Mouse (Mus musculus): Measurements from ENCODE around the gene Il31ra. TPM values are rescaled to one million over a fixed set of nuclear protein-coding genes. Genes with fewer than 3 reads are reported as not detected.

Il31ra gene
- polyA plus RNA-seq, 1 experiment from 2014 or later: 0.43 TPM

DNA sequence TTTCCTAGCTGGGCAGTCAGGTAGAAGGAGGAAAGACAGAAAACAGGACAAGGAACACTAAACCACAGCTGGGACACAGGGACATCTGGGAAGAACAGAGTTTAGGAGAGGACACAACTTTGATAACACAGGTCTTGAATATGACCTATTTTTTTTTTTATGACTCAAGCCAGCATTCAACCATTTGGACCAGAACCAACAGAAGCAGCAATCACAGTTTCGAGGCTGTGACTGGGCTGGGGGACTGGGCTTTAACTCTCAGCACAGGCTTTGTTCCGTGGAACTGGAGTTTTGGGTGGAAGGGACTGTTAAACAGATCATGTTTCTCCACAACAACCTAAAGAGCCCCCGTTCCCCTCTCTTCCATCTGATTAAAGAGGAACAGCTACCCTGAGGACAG is 53.5 kb downstream of the Il31ra start:
- Histone ChIP-seq H3K4me3 (replicated peaks; ENCODE audit: low read length) (no peak overlapping the region), H3K4me1 (replicated peaks; ENCODE audit: control insufficient read depth, insufficient read depth, low read length) (no peaks in the 10 kb centered on the region), H3K4me2 (ENCODE audit: low read length) (no peak overlapping the region), H3K9me3 (ENCODE audit: control insufficient read depth, low read length) (no peaks in the 10 kb centered on the region), H3K9ac (replicated peaks; ENCODE audit: low read depth, low read length) (no peak overlapping the region), H3K27me3 (replicated peaks; ENCODE audit: control insufficient read depth, insufficient read depth, low read length) (no peaks in the 10 kb centered on the region), H3K36me3 (ENCODE audit: control insufficient read depth, insufficient read depth) (no peaks in the 10 kb centered on the region), H3K27ac (ENCODE audit: low read length) (no peak overlapping the region)
- WGBS: 72% methylated on average over 3 of the region's 3 CpGs
- no peak for ATAC-seq

DNA sequence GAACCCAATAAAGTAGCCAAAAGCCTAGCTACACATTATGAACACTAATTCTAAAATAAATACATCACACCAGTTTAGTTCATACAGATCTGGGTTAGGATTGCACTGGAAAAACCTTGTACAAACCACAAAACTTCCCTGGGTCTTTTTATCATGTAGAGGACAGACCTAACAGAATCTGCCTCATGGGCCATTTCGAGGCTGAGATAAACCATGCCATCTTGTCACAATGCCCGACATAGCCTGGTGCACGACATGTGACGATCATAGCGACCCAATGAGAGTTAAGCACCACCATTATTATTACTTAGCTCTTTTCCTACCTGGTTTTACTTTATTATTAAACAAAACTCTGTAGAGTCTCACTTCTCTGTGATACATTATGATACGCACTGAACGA is 57.1 kb downstream of the Il31ra start:
- whole genome bisulfite sequencing: 93% methylated on average over 7 of the region's 7 CpGs

DNA sequence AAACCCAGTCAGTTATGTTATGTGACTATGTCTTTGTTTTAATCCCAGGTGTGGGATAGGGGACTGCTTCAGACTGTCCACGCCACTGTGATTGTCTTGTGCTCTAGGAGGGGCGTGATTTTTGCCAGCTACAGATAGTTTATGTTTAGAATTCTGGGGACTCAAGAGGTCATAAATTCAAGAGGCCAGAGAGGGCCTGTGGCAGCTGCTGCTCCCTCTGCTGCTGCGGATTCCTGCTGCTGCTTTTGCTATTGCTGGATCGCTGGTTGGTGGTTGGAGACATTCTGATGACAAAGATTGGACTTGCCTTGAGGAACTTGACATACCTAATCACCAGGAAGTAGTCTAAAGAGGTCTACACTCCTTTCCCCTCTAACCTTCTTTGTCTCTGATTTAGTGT is 57.5 kb downstream of the Il31ra start:
- Histone ChIP-seq H3K4me1 (replicated peaks; ENCODE audit: control insufficient read depth, insufficient read depth, low read length) (no peaks in the 10 kb centered on the region), H3K27ac (ENCODE audit: low read length) (no peak overlapping the region), H3K27me3 (replicated peaks; ENCODE audit: control insufficient read depth, insufficient read depth, low read length) (no peaks in the 10 kb centered on the region), H3K9ac (replicated peaks; ENCODE audit: low read depth, low read length) (no peak overlapping the region), H3K9me3 (ENCODE audit: control insufficient read depth, low read length) (no peaks in the 10 kb centered on the region), H3K4me3 (replicated peaks; ENCODE audit: low read length) (no peak overlapping the region), H3K36me3 (ENCODE audit: control insufficient read depth, insufficient read depth) (no peaks in the 10 kb centered on the region), H3K4me2 (ENCODE audit: low read length) (no peak overlapping the region)
- ATAC-seq: no peak
- WGBS: 86% methylated on average over 4 of the region's 4 CpGs

More for the DNA sequence above, 57.1 kb downstream of the Il31ra start:
- Histone ChIP-seq H3K36me3 (ENCODE audit: control insufficient read depth, insufficient read depth) (no peaks in the 10 kb centered on the region), H3K4me3 (replicated peaks; ENCODE audit: low read length) (no peak overlapping the region), H3K9me3 (ENCODE audit: control insufficient read depth, low read length) (no peaks in the 10 kb centered on the region), H3K4me2 (ENCODE audit: low read length) (no peak overlapping the region), H3K27ac (ENCODE audit: low read length) (no peak overlapping the region), H3K4me1 (replicated peaks; ENCODE audit: control insufficient read depth, insufficient read depth, low read length) (no peaks in the 10 kb centered on the region), H3K27me3 (replicated peaks; ENCODE audit: control insufficient read depth, insufficient read depth, low read length) (no peaks in the 10 kb centered on the region), H3K9ac (replicated peaks; ENCODE audit: low read depth, low read length) (no peak overlapping the region)
- no peak for ATAC-seq

DNA sequence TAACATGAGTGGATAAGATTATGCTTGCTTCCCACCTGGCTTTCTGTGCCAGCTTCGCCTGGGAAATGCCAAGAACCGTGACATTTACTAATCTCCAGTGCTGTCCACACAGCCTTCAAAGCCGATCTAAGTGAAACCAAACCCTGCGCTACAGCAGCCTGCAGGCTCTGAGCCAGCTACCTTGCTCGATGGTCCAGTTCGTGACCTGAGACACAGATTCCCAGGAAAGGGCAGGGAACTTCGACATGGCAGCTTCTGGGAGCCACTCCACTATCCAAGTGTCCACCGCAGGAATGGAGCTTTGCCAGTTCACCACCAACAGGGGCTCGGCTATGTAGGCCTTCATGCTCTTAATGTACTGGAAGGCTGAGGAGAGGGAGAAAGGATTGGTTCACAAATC is 60.6 kb downstream of the Il31ra start:
- Histone ChIP-seq H3K27me3 (replicated peaks; ENCODE audit: control insufficient read depth, insufficient read depth, low read length) (no peaks in the 10 kb centered on the region), H3K4me2 (ENCODE audit: low read length) (no peak overlapping the region), H3K9ac (replicated peaks; ENCODE audit: low read depth, low read length) (no peak overlapping the region), H3K36me3 (ENCODE audit: control insufficient read depth, insufficient read depth) (no peaks in the 10 kb centered on the region), H3K4me1 (replicated peaks; ENCODE audit: control insufficient read depth, insufficient read depth, low read length) (no peaks in the 10 kb centered on the region), H3K9me3 (ENCODE audit: control insufficient read depth, low read length) (no peaks in the 10 kb centered on the region), H3K4me3 (replicated peaks; ENCODE audit: low read length) (no peak overlapping the region), H3K27ac (ENCODE audit: low read length) (no peak overlapping the region)
- WGBS: 78% methylated on average over 9 of the region's 9 CpGs
- no peak for ATAC-seq

DNA sequence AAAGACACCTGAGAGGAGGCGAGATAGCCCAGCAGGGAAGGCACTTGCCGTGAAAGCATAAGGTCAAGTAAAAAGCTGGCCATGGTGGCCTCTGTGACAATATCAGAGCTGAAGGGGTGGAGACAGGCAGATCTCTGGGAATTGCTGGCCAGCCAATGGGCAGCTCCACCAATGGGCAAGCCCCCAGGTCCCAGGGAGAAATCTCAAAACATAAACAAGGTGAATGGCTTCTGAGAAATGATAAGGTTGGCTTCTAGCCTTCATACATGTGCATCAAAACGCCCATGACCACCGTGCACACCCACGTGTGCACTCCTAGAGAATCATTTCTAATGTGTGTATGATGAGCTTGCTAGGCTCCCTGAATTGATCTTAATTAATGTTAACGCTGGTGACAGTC is 61.9 kb downstream of the Il31ra start:
- H3K4me1 ChIP-seq (replicated peaks; ENCODE audit: control insufficient read depth, insufficient read depth, low read length): no peaks in the 10 kb centered on the region
- H3K9me3 ChIP-seq (ENCODE audit: control insufficient read depth, low read length): no peaks in the 10 kb centered on the region
- no peak overlapping the region for H3K4me2 ChIP-seq (ENCODE audit: low read length)
- no peak overlapping the region for H3K4me3 ChIP-seq (replicated peaks; ENCODE audit: low read length)
- no peaks in the 10 kb centered on the region for H3K27me3 ChIP-seq (replicated peaks; ENCODE audit: control insufficient read depth, insufficient read depth, low read length)
- no peaks in the 10 kb centered on the region for H3K36me3 ChIP-seq (ENCODE audit: control insufficient read depth, insufficient read depth)
- H3K27ac ChIP-seq (ENCODE audit: low read length): no peak overlapping the region
- H3K9ac ChIP-seq (replicated peaks; ENCODE audit: low read depth, low read length): no peak overlapping the region
- 86% methylated on average over 6 of the region's 6 CpGs for WGBS
- ATAC-seq: no peak

DNA sequence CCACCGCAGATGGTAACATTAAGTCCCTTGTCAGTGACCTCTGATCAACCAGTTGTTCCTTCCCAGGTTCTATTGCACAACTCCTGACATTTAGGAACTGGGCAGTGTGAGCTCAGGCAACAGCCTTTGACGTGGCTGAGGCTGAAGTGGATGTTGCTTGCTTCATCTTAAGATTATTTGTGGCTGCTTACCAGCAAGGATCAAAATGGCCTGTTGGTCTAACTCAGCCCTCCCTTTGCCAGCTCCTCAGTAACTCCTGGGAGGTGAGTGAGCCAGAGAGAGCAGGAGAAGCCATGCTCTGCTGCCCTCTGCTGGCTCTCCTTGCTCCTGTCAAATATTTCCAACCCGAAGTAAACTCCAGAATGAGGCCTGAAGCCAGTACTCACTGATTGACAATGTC is 64.3 kb downstream of the Il31ra start:
- Histone ChIP-seq H3K27me3 (replicated peaks; ENCODE audit: control insufficient read depth, insufficient read depth, low read length) (no peaks in the 10 kb centered on the region), H3K4me1 (replicated peaks; ENCODE audit: control insufficient read depth, insufficient read depth, low read length) (no peaks in the 10 kb centered on the region), H3K4me3 (replicated peaks; ENCODE audit: low read length) (no peak overlapping the region), H3K36me3 (ENCODE audit: control insufficient read depth, insufficient read depth) (no peaks in the 10 kb centered on the region), H3K4me2 (ENCODE audit: low read length) (no peak overlapping the region), H3K27ac (ENCODE audit: low read length) (no peak overlapping the region), H3K9ac (replicated peaks; ENCODE audit: low read depth, low read length) (no peak overlapping the region), H3K9me3 (ENCODE audit: control insufficient read depth, low read length) (no peaks in the 10 kb centered on the region)
- peak; percentile 65 for ATAC-seq
- 40% methylated on average over 3 of the region's 3 CpGs for WGBS

DNA sequence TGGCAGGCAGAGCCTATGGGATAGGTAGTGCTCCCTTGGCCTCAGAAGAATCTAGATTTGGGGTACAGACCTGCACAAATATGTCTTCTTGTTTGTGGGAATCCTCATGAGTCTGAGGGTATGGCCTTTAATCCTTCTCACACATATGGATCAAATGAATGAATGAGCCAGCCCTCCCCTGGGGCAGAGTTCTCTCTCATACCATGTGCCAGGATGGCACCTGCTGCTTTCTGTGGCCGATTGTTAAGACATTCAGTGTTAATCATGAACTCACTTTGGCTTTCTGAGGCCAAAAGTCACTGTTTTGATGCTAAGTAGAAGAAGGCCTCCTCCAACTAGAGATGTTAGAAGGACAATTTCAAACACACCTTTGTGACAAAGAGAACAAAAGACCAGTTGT is 67.0 kb downstream of the Il31ra start:
- Histone ChIP-seq H3K27me3 (replicated peaks; ENCODE audit: control insufficient read depth, insufficient read depth, low read length) (no peaks in the 10 kb centered on the region), H3K9me3 (ENCODE audit: control insufficient read depth, low read length) (no peaks in the 10 kb centered on the region), H3K4me1 (replicated peaks; ENCODE audit: control insufficient read depth, insufficient read depth, low read length) (no peaks in the 10 kb centered on the region), H3K4me2 (ENCODE audit: low read length) (no peak overlapping the region), H3K27ac (ENCODE audit: low read length) (no peak overlapping the region), H3K9ac (replicated peaks; ENCODE audit: low read depth, low read length) (no peak overlapping the region), H3K4me3 (replicated peaks; ENCODE audit: low read length) (no peak overlapping the region), H3K36me3 (ENCODE audit: control insufficient read depth, insufficient read depth) (no peaks in the 10 kb centered on the region)
- ATAC-seq: no peak
- WGBS: 40% methylated on average over 1 of the region's 1 CpGs

DNA sequence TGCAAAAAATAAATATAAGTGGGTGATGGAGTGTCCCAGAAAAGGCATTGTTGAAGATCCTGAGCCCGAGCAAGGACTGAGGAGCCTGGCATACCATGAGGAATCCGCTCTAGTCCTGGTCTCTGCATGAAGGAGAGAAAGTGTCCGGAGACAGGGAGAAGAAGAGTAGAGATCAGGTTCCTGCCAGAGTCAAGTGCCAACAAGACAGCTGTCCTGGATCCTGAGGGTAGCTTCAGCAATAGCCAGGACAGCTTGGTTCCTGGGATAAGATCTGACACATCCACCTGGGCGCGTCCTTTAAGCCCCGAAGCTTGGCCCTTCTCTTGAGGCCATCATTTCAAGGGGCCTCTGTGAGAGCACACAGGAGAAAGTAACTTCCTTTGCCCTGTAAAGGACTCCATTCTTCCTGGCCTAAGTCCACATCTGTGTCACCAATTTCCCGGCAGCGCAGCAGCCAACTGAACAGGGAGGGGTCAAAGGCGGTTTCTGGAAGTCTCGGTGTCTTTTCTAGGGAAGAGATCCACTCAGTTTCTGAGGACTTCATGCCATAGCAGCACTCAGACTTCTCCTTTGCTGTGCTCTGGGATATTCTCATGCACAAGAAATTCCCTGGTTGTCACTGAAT is 70.7 kb downstream of the Il31ra start:
- Histone ChIP-seq H3K4me3 (replicated peaks; ENCODE audit: low read length) (no peak overlapping the region), H3K36me3 (ENCODE audit: control insufficient read depth, insufficient read depth) (no peaks in the 10 kb centered on the region), H3K9ac (replicated peaks; ENCODE audit: low read depth, low read length) (no peak overlapping the region), H3K9me3 (ENCODE audit: control insufficient read depth, low read length) (no peaks in the 10 kb centered on the region; the same call in 1 of the 2 replicates), H3K4me1 (replicated peaks; ENCODE audit: control insufficient read depth, insufficient read depth, low read length) (no peaks in the 10 kb centered on the region), H3K27me3 (replicated peaks; ENCODE audit: control insufficient read depth, insufficient read depth, low read length) (no peaks in the 10 kb centered on the region), H3K4me2 (ENCODE audit: low read length) (no peak overlapping the region), H3K27ac (ENCODE audit: low read length) (no peak overlapping the region)
- WGBS: 92% methylated on average over 10 of the region's 10 CpGs
- ATAC-seq: no peak

DNA sequence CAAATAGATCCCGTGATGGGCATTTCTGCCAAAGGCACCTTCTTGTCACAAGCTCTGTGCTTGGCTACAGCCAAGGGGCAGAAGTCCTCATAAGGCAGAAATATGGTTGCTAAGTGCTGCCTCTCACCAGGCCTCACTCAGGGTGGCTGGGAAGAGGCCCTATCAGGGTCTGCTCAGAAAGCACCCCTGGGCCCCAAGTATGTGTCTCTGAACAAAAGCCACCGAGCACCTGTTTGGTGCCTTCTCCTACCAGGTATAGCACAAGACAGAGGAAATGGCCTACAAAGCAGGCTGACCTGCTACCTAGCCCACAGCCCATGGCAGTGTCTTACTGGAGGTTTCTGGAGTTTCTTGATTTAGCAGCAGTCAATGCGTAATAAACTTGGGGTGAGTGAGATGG is 71.3 kb downstream of the Il31ra start:
- H3K9ac ChIP-seq (replicated peaks; ENCODE audit: low read depth, low read length): no peak overlapping the region
- peaks cover 4% of the 10 kb centered on the region for H3K9me3 ChIP-seq (ENCODE audit: control insufficient read depth, low read length)
- ATAC-seq: no peak
- 83% methylated on average over 3 of the region's 3 CpGs for WGBS
- no peak overlapping the region for H3K4me2 ChIP-seq (ENCODE audit: low read length)
- no peaks in the 10 kb centered on the region for H3K27me3 ChIP-seq (replicated peaks; ENCODE audit: control insufficient read depth, insufficient read depth, low read length)
- H3K4me3 ChIP-seq (replicated peaks; ENCODE audit: low read length): no peak overlapping the region
- no peaks in the 10 kb centered on the region for H3K4me1 ChIP-seq (replicated peaks; ENCODE audit: control insufficient read depth, insufficient read depth, low read length)
- H3K36me3 ChIP-seq (ENCODE audit: control insufficient read depth, insufficient read depth): no peaks in the 10 kb centered on the region
- H3K27ac ChIP-seq (ENCODE audit: low read length): no peak overlapping the region

DNA sequence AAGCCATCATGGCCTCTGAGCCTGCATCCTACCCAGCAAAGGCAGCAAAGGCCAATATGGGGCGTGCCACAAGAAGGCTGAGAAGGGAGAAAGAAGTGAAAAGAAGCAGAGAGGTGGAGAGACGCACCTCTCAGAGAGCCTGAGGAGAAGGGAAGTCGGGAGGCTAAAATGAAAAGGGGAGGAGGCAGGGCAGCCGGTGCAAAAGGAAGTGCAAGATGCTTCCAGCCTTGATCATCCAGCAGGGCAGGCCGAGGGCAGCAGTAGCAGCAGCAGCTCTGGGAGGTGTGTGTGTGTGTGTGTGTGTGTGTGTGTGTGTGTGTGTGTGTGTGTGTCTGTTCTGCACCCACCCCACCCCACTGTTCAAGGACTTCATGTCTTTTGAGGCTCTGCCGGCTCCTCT is 71.9 kb downstream of the Il31ra start:
- no peak overlapping the region for H3K9ac ChIP-seq (replicated peaks; ENCODE audit: low read depth, low read length)
- H3K9me3 ChIP-seq (ENCODE audit: control insufficient read depth, low read length): peaks cover 4% of the 10 kb centered on the region
- ATAC-seq: no peak
- no peak overlapping the region for H3K4me2 ChIP-seq (ENCODE audit: low read length)
- H3K27me3 ChIP-seq (replicated peaks; ENCODE audit: control insufficient read depth, insufficient read depth, low read length): no peaks in the 10 kb centered on the region
- no peaks in the 10 kb centered on the region for H3K4me1 ChIP-seq (replicated peaks; ENCODE audit: control insufficient read depth, insufficient read depth, low read length)
- no peak overlapping the region for H3K4me3 ChIP-seq (replicated peaks; ENCODE audit: low read length)
- WGBS: 63% methylated on average over 6 of the region's 6 CpGs
- no peak overlapping the region for H3K27ac ChIP-seq (ENCODE audit: low read length)
- H3K36me3 ChIP-seq (ENCODE audit: control insufficient read depth, insufficient read depth): no peaks in the 10 kb centered on the region
